Mouse (Mus musculus): ENCODE results near the gene Gm45062.
"Not testable (repeated sequence)": the region's sequence is repeated elsewhere in the genome, so short reads cannot be mapped to it uniquely, and the experiment has no call there.

The Gm45062 gene

DNA sequence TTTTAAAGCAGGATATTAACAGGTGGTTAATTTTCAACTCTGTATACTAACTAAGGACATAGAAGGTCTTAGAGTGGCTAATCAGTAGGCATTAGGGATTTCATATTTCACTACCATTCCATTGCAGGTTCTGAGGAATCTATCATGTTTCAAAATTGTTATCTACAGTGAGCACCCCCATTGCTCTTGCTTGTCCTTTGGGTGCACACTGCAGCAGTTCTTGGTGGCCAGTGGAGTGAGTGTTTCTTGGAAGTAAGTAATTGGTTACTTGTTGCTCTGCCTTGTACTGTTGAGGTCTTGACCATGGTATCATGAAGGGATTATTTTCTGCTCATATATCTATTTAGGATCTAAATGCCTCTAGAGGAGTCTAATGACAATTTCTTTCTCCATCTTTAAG, 57.0 kb downstream of the Gm45062 start:
- DNase-seq: no peak

DNA sequence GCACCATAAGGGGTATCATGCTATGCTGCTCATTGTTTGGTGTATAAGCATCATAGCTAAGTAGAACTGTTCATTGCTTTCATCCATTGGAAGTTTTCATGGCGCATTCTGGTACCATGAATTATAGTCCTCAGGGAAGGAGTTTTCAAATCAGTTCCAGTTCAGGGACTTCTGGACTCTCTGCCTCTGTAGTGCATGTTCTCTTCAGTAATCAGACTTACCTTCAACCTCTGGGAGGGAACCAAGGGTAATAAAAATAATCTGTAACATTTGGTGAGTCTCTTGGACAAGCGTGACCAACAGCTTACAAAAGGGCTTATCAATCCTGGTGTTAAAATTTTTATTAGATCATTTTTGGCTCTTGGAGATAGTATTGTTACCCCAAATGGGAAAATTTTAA, 60.3 kb downstream of the Gm45062 start:
- no peak for DNase-seq

DNA sequence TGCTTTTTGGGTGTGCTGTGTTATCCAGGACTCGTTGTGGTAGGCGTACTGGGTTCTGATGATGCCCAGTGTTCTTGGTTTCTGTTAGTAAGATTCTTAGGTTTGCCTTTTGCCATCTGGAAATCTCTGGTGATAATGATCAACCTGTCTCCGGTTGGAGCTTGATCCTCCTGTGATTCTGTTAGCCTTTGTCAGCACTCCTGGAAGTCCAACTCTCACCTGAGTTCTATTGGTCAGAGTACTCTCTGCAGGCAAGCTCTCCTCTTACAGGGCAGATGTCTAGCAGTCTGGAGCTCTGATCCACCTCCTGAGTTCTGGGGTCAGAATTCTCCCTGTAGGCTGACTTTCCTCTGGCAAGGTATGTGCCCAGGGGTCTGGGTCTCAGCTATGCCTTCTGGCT, 72.2 kb downstream of the Gm45062 start:
- not testable (repeated sequence) for DNase-seq

DNA sequence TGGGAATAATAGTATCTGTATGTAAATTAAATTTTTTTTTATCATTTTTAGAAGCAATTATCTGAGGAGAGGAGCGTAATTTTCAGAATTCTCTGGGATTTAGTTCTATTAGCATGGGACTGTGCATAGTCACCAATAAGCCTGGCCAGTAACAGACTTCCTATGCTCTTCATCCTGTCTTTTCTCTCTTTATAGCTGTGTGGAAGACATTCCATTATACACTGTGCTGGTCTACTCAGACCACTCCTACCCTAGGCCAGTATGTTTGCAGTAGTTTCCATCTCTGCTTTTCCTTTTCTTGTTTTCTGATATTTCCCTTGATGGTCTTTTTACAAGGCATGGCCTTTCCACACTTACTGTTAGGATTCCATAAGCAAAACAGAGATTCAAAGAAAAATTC, 74.1 kb downstream of the Gm45062 start:
- no peak for DNase-seq

DNA sequence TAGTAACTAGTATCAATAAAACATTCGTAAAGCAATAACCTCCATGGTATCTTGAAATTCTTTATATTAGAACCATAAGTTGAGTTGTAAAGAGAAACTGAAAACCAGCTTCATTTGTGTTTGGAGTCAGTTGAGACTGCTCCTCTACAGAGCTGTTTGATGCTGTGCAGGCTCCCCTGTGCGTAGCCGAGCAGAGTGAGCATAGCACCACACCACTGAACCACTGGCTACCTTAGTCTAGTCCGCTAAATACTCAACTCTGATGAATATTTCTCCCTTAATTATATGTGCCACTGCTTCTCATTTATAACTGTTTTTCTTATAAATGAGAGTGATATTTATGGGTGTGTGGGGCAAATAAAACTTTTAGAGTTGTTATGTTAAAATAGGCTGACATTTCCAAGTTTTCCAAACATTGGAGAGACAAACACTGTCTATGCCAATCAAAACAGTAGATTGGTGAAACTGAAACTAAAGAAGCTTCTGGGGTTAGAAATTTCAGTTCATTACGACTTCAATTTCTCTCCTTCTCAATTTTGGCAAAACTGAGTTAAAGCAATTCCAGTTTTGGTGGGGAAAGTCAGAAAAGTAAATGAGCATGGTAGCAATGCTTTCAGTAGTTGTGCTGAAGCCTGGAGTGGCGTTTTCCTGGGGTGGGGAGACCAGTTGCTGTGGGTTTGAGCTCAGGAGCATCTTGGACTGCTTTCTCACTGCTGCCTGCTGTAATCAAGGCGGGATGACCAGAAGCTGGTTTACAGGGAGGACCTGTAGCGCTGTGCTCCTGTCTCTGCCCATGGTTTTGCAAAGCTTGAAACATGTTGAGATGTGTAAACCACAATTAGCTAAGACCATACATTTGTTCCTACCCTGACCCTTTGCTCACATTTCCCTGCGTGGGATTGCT, 77.5 kb downstream of the Gm45062 start:
- DNase-seq: no peak

DNA sequence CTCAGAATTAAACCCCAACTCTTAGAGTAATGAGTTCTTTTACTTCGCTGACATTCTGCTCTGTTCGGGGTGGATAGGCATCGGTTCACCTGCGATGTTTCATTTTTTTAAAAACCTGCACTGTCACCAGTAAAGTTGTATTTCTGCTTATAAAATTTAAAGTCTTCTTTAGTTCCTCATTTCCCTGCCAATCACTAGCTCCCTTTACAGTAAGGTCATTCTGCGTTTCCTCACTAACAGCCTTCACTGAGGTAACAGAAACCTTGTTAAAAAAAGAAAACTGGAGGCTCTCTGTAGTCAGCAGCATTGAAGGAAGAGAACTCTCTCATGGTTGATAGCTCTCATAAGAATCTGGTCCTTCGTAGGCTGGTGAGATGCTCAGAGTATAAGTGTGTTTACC, 80.2 kb downstream of the Gm45062 start:
- no peak for DNase-seq

DNA sequence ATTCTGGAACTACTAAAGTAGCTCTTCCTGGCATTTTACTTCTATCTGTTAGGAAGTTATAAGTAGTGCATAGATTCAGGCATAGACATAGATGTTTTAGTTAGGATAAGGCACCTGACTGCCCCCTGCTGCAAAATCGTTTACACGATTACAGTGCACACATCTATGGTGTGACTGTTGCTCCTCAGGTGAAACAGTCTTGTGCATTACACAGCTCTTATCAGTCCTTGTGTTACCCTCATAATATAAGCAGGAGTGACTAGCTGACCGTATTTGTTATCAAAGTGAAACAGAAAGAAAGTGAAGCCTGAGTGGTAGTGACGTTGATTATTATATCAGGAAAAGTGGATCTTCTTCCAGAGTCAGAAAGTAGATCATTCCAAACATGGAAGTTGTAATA, 84.0 kb downstream of the Gm45062 start:
- DNase-seq: no peak

DNA sequence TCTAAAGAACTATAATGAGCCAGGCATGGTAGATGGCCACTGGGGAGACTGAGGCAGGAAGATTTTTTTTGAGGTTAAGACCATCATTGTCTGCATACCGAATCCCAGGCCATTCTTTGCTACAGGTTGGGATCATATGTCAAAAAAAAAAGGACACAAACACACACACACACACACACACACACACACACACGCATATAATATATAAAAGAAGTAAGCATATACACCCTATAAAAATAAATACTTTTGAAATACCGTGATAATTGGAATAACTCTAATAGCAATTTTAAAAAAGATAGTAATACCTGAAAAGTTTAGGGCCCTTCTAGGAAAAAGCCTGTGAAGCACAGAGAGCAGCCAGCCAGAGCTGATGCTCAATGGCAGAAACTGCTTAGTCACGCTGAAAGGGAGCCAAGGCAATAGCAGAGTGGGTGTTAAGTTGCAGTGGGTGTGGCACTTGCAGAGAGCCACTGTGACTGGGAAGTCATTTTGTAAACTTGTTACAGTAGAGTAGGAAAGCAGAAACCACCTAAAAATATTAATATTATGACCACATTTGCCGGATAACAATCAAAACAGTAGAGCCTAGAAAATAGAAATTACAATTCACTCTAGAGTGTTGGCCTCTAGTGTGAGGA, 86.1 kb downstream of the Gm45062 start:
- DNase-seq: no peak

DNA sequence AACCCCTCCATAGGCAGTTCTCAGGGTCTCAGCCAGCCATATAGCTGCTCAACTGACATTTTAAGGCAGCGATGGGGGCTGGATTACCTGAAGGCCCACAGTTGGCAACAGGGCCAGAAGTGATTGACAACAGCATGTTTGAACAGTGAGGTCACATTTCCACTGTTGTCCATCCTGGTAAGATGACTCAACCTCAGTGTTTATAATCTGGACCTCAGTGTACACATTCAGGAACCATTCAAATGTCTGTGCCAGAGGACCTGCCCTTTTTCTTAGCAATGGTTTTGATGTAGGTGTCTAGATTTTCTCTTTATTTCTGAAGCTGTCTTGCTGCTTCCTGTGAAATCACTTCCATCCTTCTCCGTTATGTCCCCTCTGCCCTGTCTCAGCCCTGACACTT, 87.9 kb downstream of the Gm45062 start:
- no peak for DNase-seq

DNA sequence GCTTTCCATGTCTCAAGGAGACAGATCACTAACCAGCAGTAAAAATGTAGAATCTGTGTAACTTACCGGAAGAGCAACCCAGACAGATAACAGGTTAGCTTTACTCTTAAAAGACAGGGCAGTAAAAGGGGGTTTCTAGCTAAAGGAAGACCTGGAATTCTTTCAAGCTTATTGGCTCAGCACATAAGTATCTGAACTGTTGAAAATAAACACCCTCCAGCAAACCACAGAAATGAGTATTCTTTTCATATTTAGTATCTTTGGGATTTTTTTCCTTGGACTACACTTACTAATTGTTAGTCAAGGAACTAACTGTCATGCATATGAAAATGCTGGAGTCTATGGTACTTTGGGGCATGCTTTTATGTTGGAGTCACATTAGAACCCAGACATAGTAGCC, 89.1 kb downstream of the Gm45062 start:
- no peak for DNase-seq

DNA sequence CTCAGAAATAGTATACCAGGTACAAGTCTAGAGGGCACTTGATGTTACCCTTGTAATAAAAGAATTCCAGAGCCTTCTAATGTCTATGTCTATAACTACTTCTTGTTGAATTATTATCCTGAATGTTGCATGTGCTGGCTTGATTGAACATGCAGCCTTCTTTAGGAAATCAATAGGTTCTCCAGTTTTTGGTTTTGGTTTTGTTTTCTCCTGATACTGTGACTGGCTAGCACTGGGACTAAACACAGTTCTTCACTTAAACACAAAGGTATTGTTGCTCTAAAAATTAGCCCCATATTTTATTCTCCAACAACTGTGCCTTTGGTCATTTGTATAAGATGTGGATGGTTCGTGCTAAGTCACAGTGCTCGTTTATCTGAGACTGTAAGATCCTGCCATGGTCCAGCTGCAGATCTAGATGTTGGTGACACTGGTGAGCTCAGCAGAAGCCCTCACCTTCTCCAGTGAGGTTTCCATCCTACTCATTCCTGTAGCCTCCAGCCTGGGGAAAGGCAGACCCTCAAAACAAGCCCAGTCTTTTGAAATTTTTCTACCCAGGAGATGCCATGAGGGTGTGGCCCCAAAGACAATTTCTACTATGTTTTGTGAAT, 89.9 kb downstream of the Gm45062 start:
- no peak for DNase-seq

DNA sequence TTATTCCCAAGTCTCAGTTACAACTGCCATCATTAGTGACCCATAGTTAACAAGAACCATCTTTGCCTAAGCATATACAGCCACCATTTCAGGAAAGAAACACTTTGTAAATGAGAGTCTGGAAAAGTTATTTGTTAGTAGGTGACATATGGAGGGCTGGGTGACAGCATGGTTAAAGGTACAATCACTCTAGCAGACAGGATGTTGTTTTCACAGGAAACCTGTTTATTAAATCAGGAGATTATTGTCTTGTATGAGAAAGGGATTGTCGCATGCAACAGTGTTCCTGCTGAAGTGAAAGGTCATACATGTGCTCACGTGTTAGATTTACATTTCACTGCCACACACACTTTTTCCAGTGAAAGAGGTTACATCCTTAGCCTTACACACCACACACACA, 92.3 kb downstream of the Gm45062 start:
- no peak for DNase-seq

DNA sequence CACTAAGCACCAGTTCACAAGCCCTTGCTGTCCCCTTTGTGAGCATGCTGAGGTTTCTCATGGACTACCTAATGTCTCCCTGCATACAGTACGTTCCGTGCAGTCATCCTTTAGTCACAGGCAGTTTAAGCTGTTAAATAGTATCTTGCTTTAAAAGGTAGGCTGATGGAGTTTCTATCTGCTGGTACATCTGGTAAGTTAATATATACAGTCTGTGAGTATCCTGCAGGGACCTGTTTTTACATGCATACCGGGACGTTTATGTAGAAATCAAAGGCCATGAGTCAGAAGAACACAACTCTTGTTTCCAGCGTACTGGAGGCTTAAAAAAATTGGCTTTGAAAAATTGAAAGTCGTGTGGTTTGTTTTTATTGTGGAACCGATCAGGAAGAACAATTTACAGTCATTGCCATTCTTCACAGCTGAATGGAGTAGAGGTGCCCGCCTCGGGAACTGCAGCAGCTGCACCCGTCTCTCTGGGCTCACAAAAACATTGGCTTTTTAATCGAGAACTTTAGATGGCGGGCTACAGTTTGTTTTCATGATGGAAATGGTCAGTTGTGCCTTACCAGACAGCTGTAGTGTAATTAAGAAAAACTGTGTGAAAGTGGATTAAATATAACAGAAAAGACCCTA, 93.4 kb downstream of the Gm45062 start:
- DNase-seq: no peak

DNA sequence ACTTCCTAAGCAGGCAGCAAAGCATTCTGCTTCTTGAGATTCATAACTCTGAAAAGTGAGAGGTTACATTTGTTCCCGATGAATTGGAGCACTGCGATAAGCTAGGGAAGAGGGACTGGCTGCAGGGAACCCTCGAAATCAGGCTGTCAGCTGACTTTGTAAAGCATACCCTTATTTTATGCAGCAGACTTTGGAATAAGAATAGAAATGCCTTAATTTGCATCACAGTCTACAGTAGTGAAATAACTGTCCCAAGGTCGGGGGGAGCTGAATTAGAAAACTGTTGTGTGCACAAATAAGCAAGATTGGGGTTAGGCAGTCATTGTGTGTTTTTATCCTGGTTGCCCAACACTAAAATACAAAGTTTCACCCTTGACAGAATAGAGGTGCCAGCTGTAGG, 94.2 kb downstream of the Gm45062 start:
- DNase-seq: no peak

DNA sequence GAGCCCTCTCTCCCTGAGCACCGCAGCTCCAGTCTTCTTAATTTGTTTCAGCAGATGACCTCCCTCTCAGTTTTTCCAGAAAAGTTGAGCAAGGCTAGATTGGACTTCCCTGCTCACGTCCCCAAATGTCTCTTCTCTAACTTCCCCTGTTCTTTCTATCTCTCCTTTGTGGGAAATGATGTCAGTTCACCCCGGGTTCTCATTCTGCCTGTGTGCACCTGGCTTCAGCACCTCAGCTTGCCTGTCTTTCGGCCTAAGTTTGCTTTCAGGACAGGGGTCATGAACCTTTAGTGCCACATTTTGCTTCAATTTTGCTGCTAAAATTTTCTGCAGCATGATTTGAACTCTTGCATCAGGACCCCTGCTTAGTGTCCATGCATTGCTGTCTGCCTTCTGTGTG, 95.6 kb downstream of the Gm45062 start:
- no peak for DNase-seq

DNA sequence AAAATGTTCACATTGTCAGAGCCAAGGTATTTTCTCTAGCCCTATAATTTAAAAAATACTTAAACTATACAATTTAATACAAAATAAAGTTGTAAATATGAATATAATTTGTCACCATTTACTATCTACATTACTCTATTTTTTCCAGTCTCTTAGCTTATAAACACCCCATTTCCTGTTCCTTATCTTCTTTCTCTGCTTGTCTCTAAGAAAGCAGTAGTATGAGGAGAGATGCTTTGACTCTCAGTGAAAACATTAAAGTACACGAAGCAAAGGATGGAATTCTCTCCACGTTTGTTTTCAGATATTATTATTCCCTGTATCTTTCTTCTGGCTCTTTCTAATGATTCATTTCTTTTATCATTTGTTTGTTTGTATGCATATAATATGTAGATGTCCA, 99.0 kb downstream of the Gm45062 start:
- no peak for DNase-seq

DNA sequence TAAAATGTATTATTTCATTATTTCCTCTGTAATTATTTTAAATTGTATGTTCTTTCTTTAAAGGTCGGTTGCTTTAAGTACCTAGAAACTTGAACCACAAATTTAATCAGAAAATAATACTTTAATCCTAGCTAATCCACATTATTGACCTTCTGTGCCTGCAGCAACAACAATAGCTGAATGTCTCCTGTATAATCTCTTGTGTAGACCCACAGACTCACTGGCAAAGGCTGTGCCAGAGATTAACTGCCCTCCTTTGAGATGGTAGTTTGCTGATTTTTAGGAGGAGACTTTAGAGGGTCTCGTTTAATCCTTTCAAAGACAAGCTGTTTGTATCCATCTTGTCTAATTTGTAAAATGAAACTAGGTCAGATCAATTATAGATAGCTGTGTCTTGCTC, 99.5 kb downstream of the Gm45062 start:
- no peak for DNase-seq

DNA sequence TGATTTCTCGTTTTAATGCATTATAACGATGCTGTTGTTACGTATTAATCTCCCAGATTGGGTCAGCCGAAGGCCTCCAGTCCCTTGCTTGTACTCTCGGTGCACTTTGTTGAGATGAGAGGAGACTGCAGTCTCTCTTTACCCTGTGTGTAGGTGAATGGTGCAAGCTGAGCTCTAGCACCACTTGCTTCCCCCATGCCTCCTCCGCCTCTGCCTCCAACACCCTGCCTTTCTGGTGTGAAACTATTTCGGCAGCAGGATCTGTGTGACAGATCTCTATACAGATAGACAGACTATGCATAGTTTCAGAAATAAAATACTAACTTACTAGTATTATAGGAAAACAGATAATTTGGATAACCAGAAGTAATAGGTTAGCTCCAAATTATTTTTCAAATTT, 101.6 kb downstream of the Gm45062 start:
- DNase-seq: no peak

DNA sequence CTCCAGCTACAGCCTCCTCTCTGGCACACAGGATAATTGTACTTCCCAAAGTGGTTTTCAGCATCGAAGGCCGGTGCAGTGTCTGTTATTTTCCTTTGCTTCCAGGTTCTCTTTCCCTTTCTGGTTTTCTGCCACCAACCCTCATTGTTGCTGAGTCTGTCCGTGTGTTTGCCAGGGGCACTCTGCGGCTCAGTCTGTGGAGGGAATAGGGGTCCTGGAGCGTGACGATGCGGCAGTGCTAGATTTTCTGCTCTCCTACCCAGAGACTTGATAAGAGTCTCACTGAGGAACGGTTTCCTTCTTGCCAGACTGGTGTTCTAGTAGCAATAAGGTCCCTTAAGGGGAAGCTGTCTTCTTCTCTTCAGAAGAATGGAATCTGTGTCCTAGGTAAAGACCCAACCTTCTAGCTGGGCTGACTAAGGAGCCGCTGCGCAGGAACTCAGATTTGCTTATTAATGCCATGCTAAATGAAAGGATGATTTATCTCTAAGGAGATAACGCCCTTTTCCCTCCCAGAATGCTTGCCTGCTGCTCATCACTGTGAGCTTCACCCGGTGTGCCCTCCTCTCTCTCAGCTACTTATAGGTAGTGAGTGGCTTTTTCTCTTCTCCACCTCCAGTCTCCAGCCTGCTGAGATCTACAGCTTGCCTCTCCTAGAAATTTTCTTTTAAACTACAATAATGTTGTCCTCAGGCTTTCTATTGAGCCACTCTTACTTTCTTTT, 104.9 kb downstream of the Gm45062 start:
- peak; percentile 23 to 26 for DNase-seq

DNA sequence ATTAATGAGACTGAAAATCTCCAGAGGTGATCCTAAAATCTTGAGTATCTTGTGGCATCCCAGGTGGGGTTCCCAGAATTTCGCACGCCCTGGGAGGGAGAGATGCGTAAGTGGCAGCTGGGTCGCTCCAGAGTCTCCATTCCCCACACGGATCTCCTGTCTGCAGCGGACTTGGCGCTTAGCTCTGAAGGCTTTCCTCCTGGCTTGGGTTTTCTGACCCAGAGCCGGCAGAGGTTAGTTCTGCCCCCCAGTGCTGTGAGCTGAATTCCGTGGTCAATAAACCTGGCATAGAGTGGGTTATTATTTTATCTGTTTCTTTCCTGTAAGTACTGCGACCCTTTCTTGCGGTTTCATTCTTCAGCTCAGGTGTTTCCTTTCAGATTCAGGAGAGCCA, 105.5 kb downstream of the Gm45062 start:
- no peak for DNase-seq

DNA sequence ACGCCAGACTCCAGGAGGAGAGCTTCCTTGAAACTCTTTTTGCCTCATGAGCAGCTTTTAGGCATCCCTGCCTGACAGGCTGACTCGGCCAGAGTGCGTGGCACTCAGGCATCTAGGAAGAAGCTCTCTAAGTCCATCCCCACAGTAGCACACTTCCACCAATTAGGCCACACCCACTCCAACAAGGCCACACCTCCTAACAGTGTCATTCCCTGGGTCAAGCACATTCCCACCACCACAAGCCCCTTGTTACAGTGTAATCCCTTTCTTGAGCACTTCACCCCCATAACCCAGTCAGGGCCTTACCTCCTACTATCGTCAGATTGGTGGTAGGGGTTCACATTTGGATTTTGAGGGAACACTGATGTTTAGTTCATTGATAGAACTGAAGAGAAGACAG, 108.4 kb downstream of the Gm45062 start:
- no peak for DNase-seq

DNA sequence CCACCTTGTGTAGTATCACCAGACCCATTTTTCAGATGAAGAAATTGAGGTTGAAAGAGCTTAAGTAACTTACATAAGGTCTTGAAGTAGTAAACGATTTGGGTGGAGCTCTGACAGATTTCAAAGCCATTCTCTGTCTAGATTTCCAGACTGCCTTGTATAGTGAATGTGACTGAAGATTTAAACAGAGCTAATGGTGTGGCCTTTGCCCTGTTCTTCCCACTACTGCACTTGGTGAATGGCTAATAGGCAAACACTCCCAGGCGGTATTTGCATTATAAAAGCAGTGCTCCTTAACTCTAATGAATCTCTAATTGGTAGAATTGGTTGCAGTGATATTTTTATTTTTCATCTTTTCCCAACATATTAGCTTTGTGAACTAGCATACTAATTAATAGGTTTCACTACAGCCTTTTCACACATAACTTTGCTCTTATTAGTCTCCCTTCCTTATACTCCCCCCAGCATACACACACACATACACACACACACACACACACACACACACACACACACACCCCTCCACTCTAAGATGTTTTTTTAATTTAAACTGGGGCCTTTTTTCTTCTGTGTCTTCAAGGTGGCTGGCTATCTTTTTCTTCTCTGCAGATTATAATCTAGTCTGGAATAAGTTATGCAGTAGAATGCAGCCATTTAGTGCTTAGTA, 109.1 kb downstream of the Gm45062 start:
- DNase-seq: no peak
